Mouse (Mus musculus) thymus, postnatal 4 days (tissue): Measurements from ENCODE around the gene Vezt.

ENCODE experiments used
- DNase-seq: peaks from one replicate; pipeline ENCODE4 v3.0.0; 2021

Vezt gene

GRCm38 (mm10) chr10:94037196-94037595 is 1.6 kb upstream of the Vezt start:
- DNase-seq = no peak

- DNase-seq = no peak
These were observed 750 bp upstream of the Vezt start for GRCm38 (mm10) chr10:94036375-94036758.

GRCm38 (mm10) chr10:94034876-94035657 is 550 bp downstream of the Vezt start:
- DNase-seq = peak; percentile 69

GRCm38 (mm10) chr10:94031164-94031563 is 4.5 kb downstream of the Vezt start:
- DNase-seq = no peak

GRCm38 (mm10) chr10:94028493-94028892 is 7.1 kb downstream of the Vezt start:
- DNase-seq = no peak

- DNase-seq = no peak
These were observed 10.5 kb downstream of the Vezt start for GRCm38 (mm10) chr10:94025079-94025478.

- DNase-seq = no peak
These were observed 14.6 kb downstream of the Vezt start for GRCm38 (mm10) chr10:94021059-94021458.

- DNase-seq = no peak
These were observed 15.0 kb downstream of the Vezt start for GRCm38 (mm10) chr10:94020587-94020986.

GRCm38 (mm10) chr10:94017455-94017854 is 18.2 kb downstream of the Vezt start:
- no peak for DNase-seq

- no peak for DNase-seq
These were observed 21.4 kb downstream of the Vezt start for GRCm38 (mm10) chr10:94014200-94014599.

GRCm38 (mm10) chr10:94013196-94013595 is 22.4 kb downstream of the Vezt start:
- peak; percentile 80 for DNase-seq

- no peak for DNase-seq
These were observed 24.6 kb downstream of the Vezt start for GRCm38 (mm10) chr10:94011024-94011423.

- no peak for DNase-seq
These were observed 25.5 kb downstream of the Vezt start for GRCm38 (mm10) chr10:94009991-94010679.

GRCm38 (mm10) chr10:94008356-94008755 is 27.3 kb downstream of the Vezt start:
- DNase-seq = no peak

- no peak for DNase-seq
These were observed 35.4 kb downstream of the Vezt start for GRCm38 (mm10) chr10:94000223-94000622.

- DNase-seq = no peak
These were observed 36.3 kb downstream of the Vezt start for GRCm38 (mm10) chr10:93999357-93999756.

GRCm38 (mm10) chr10:93995100-93995499 is 40.5 kb downstream of the Vezt start:
- DNase-seq = no peak

- DNase-seq = no peak
These were observed 41.5 kb downstream of the Vezt start for GRCm38 (mm10) chr10:93994136-93994535.

GRCm38 (mm10) chr10:93985357-93985756 is 50.3 kb downstream of the Vezt start:
- no peak for DNase-seq

- DNase-seq = no peak
These were observed 66.3 kb downstream of the Vezt start for GRCm38 (mm10) chr10:93969306-93969705.

GRCm38 (mm10) chr10:93967486-93967885 is 68.1 kb downstream of the Vezt start:
- DNase-seq = no peak

- no peak for DNase-seq
These were observed 81.6 kb downstream of the Vezt start for GRCm38 (mm10) chr10:93954023-93954422.

- no peak for DNase-seq
These were observed 82.1 kb downstream of the Vezt start for GRCm38 (mm10) chr10:93953504-93953903.

GRCm38 (mm10) chr10:93950991-93951390 is 84.6 kb downstream of the Vezt start:
- no peak for DNase-seq
